Mouse (Mus musculus) CH12.LX (cell line): ENCODE data around the gene Rapgef2. TPM values are rescaled to one million over a fixed set of nuclear protein-coding genes. Genes with fewer than 3 reads are reported as not detected.

ENCODE experiments used
- DNase-seq: peaks from one replicate; pipeline ENCODE4 v3.0.0-alpha.2; 2013; ENCODE audit errors: extremely low read depth
- H3K27ac ChIP-seq: 2 replicates; pipeline ENCODE4 v1.5.1; 2012; ENCODE audit warnings: low read depth, mild to moderate bottlenecking, control low read depth, moderate library complexity; ENCODE audit not compliant: insufficient read depth
- H3K27me3 ChIP-seq: replicated peaks from 2 replicates; pipeline ENCODE3; 2012; ENCODE audit warnings: inconsistent platforms
- H3K36me3 ChIP-seq, 2 experiments: replicated peaks in 1 of 2; 2 replicates each; pipeline versions ENCODE3 to v1.6.1; 2012; ENCODE audit warnings: inconsistent platforms in 1 of 2, low read length in 1 of 2, mild to moderate bottlenecking in 1 of 2, mixed read lengths in 1 of 2, moderate library complexity in 1 of 2; ENCODE audit not compliant: control insufficient read depth in 1 of 2, insufficient read depth in 1 of 2
- H3K4me1 ChIP-seq, 2 experiments: 2 replicates each; pipeline ENCODE4 v1.6.1; 2012; ENCODE audit warnings: inconsistent platforms in 1 of 2, moderate library complexity in 1 of 2; ENCODE audit not compliant: insufficient read depth in 2 of 2, control insufficient read depth in 1 of 2
- H3K4me2 ChIP-seq: 2 replicates; pipeline ENCODE4 v1.6.1; 2012; ENCODE audit warnings: low read depth, mild to moderate bottlenecking, control low read depth; ENCODE audit not compliant: poor library complexity, insufficient read depth, severe bottlenecking
- H3K4me3 ChIP-seq, 3 experiments: fragments of 150-350 bp in 1 of 3; sonication (generic) in 1 of 3; replicated peaks in 1 of 3; 2 replicates each; pipeline versions ENCODE3 to v1.5.1; 2011 to 2012; ENCODE audit warnings: low read depth in 2 of 3, low read length in 2 of 3, mild to moderate bottlenecking in 2 of 3, moderate library complexity in 2 of 3, control low read depth in 1 of 3, improper control_type of control experiment in 1 of 3, inconsistent platforms in 1 of 3, mixed read lengths in 1 of 3; ENCODE audit not compliant: poor library complexity in 1 of 3
- H3K79me2 ChIP-seq: replicated peaks from 2 replicates; pipeline ENCODE4 v1.6.1; 2012; ENCODE audit warnings: mild to moderate bottlenecking, moderate library complexity; ENCODE audit not compliant: control insufficient read depth, poor library complexity, insufficient read depth, severe bottlenecking; ENCODE audit errors: extremely low read depth
- H3K9ac ChIP-seq: 2 replicates; pipeline ENCODE4 v1.6.1; 2012; ENCODE audit warnings: low read depth, mild to moderate bottlenecking, control low read depth, moderate library complexity; ENCODE audit not compliant: insufficient read depth
- H3K9me3 ChIP-seq: replicated peaks from 2 replicates; pipeline ENCODE3; 2012; ENCODE audit warnings: low read length, inconsistent platforms, mixed read lengths
- BHLHE40 ChIP-seq: IDR thresholded peaks from 2 replicates; pipeline ENCODE4 v1.6.1; 2011; ENCODE audit warnings: mild to moderate bottlenecking, low read depth, low read length, improper control_type of control experiment
- CHD1 ChIP-seq: IDR thresholded peaks from 2 replicates; pipeline ENCODE4 v1.6.1; 2012; ENCODE audit warnings: low read depth, low read length, improper control_type of control experiment, inconsistent platforms
- E2F4 ChIP-seq: IDR thresholded peaks from 2 replicates; pipeline ENCODE4 v1.6.1; 2011; ENCODE audit warnings: low read depth, low read length, improper control_type of control experiment; ENCODE audit not compliant: insufficient replicate concordance
- ELF1 ChIP-seq: IDR thresholded peaks from 2 replicates; pipeline ENCODE4 v1.6.1; 2014; ENCODE audit warnings: low read depth, mild to moderate bottlenecking, inconsistent platforms, low read length, improper control_type of control experiment
- EP300 ChIP-seq: IDR thresholded peaks from 2 replicates; pipeline ENCODE4 v1.6.1; 2011; ENCODE audit warnings: low read length, improper control_type of control experiment
- ETS1 ChIP-seq: conservative IDR thresholded peaks from 2 replicates; pipeline ENCODE4 v1.6.1; 2012; ENCODE audit warnings: low read depth, mild to moderate bottlenecking, inconsistent platforms, low read length, improper control_type of control experiment, moderate library complexity
- HCFC1 ChIP-seq: IDR thresholded peaks from 2 replicates; pipeline ENCODE4 v1.6.1; 2012; ENCODE audit warnings: low read depth, mild to moderate bottlenecking, inconsistent platforms, low read length, improper control_type of control experiment
- JUND ChIP-seq: conservative IDR thresholded peaks from 2 replicates; pipeline ENCODE4 v1.6.1; 2011; ENCODE audit warnings: low read depth, low read length, improper control_type of control experiment
- MAFK ChIP-seq: IDR thresholded peaks from 2 replicates; pipeline ENCODE4 v1.6.1; 2011; ENCODE audit warnings: low read length, improper control_type of control experiment; ENCODE audit not compliant: insufficient replicate concordance
- MYC ChIP-seq: IDR thresholded peaks from 2 replicates; pipeline ENCODE4 v1.6.1; 2011; ENCODE audit warnings: low read depth, mild to moderate bottlenecking, improper control_type of control experiment, low read length
- NELFE ChIP-seq: IDR thresholded peaks from 2 replicates; pipeline ENCODE4 v1.6.1; 2011; ENCODE audit warnings: low read depth, low read length, improper control_type of control experiment
- PAX5 ChIP-seq: IDR thresholded peaks from 2 replicates; pipeline ENCODE4 v1.6.1; 2012; ENCODE audit warnings: low read length, inconsistent platforms, mixed read lengths
- POLR2A ChIP-seq: IDR thresholded peaks from 2 replicates; pipeline ENCODE4 v1.6.1; 2011; ENCODE audit warnings: low read depth, mild to moderate bottlenecking, improper control_type of control experiment, low read length
- POLR2AphosphoS2 ChIP-seq: IDR thresholded peaks from 2 replicates; pipeline ENCODE4 v1.6.1; 2011; ENCODE audit warnings: low read depth, low read length, improper control_type of control experiment
- RAD21 ChIP-seq: IDR thresholded peaks from 2 replicates; pipeline ENCODE4 v1.6.1; 2011; ENCODE audit warnings: low read depth, mild to moderate bottlenecking, low read length, improper control_type of control experiment, moderate library complexity
- RCOR1 ChIP-seq: conservative IDR thresholded peaks from 2 replicates; pipeline ENCODE4 v1.6.1; 2012; ENCODE audit warnings: low read depth, mild to moderate bottlenecking, inconsistent platforms, low read length, improper control_type of control experiment
- TCF12 ChIP-seq: IDR thresholded peaks from 2 replicates; pipeline ENCODE4 v1.6.1; 2014; ENCODE audit warnings: low read depth, mild to moderate bottlenecking, inconsistent platforms, low read length, improper control_type of control experiment
- UBTF ChIP-seq: IDR thresholded peaks from 2 replicates; pipeline ENCODE4 v1.6.1; 2012; ENCODE audit warnings: low read depth, mild to moderate bottlenecking, inconsistent platforms, low read length, improper control_type of control experiment, moderate library complexity
- USF1 ChIP-seq: IDR thresholded peaks from 2 replicates; pipeline ENCODE4 v1.6.1; 2014; ENCODE audit warnings: low read depth, mild to moderate bottlenecking, inconsistent platforms, low read length, improper control_type of control experiment
- ZMIZ1 ChIP-seq: IDR thresholded peaks from 2 replicates; pipeline ENCODE4 v1.6.1; 2012; ENCODE audit warnings: low read depth, mild to moderate bottlenecking, inconsistent platforms, low read length, improper control_type of control experiment
- dilution Hi-C: fragments of 300-500 bp; cut with MboI; formaldehyde crosslinking; loops from 2 replicates; pipeline ENCODE4 v1.14.3; 2020; ENCODE audit warnings: low sequenced_read_pairs; ENCODE audit not compliant: extremely low pct_unique_long_range_greater_than_20kb, extremely low pct_ligation_motif_present
- in situ Hi-C: fragments of 300-500 bp; cut with MboI; formaldehyde crosslinking; loops from 3 replicates; pipeline ENCODE4 v1.14.3; 2019; ENCODE audit warnings: low sequenced_read_pairs, low pct_ligation_motif_present, low pct_unique_long_range_greater_than_20kb, mixed read lengths
- polyA plus RNA-seq: library from polyadenylated mRNA; unstranded; fragments of >175 nt; gene quantifications from 2 replicates; pipeline ENCODE4 v1.2.1, GENCODE M21; 2012; ENCODE audit warnings: low read depth; ENCODE audit not compliant: insufficient read length
- total RNA-seq, 2 experiments: library from RNA; depleted of rRNA; stranded (reverse); fragments of 300-350 nt in 1 of 2; fragments of >200 nt in 1 of 2; gene quantifications; 2 replicates each; pipeline ENCODE4 v1.2.3; 2012 to 2014

The Rapgef2 gene
- total and polyA plus RNA-seq, 3 experiments, result 0.72 to 3.1 (median 2.6) TPM

- no peak for DNase-seq
- H3K27ac ChIP-seq, result no peak overlapping the region
- H3K36me3 ChIP-seq, result no peaks in the 10 kb centered on the region
- peaks cover 17% of the 10 kb centered on the region for H3K27me3 ChIP-seq
- H3K79me2 ChIP-seq, result no peaks in the 10 kb centered on the region
- dilution Hi-C loops (no loop called here), in situ Hi-C loops (no loop called here)
- no peak overlapping the region for H3K4me2 ChIP-seq
- no peaks in the 10 kb centered on the region for H3K9me3 ChIP-seq
- H3K4me1 ChIP-seq, result peaks cover 0 to 18% of the 10 kb centered on the region in 2 experiments; a peak in 2 of 4 replicates
- H3K9ac ChIP-seq, result no peak overlapping the region
- TF ChIP-seq NELFE (no peak), MAFK (no peak), RCOR1 (no peak), ELF1 (no peak), E2F4 (no peak), RAD21 (no peak), PAX5 (no peak), EP300 (no peak), ZMIZ1 (no peak), ETS1 (no peak), BHLHE40 (no peak), CHD1 (no peak), UBTF (no peak), POLR2A (no peak), USF1 (no peak)
- no peak overlapping the region for H3K4me3 ChIP-seq
Observed at GRCm38 (mm10) chr3:79289050-79289449, 2.7 kb upstream of the Rapgef2 start.

GRCm38 (mm10) chr3:79287699-79288458 lies 1.6 kb upstream of the Rapgef2 start:
- no peak overlapping the region for H3K4me2 ChIP-seq
- H3K27me3 ChIP-seq, result peaks cover 17% of the 10 kb centered on the region
- H3K9me3 ChIP-seq, result no peaks in the 10 kb centered on the region
- dilution Hi-C loops, result no loop called here
- peaks cover 0 to 18% of the 10 kb centered on the region in 2 experiments; a peak in 2 of 4 replicates for H3K4me1 ChIP-seq
- H3K27ac ChIP-seq, result no peak overlapping the region
- no peaks in the 10 kb centered on the region for H3K36me3 ChIP-seq
- TF ChIP-seq ELF1, result no peak
- TF ChIP-seq JUND, result no peak
- no peak for TF ChIP-seq RAD21
- TF ChIP-seq MAFK, result no peak
- no peak for TF ChIP-seq HCFC1
- TF ChIP-seq MYC, result no peak
- no peak for TF ChIP-seq POLR2AphosphoS2
- no peak for TF ChIP-seq TCF12
- TF ChIP-seq BHLHE40, result no peak
- no peak for TF ChIP-seq ETS1
- in situ Hi-C loops, result no loop called here
- no peaks in the 10 kb centered on the region for H3K79me2 ChIP-seq
- peak overlapping the region in 1 of 3 experiments; percentile 81 for H3K4me3 ChIP-seq
- DNase-seq, result no peak
- no peak overlapping the region for H3K9ac ChIP-seq
